Mouse (Mus musculus) c-Kit-positive CD71-positive TER-119-positive erythroid progenitor cells, embryonic 14.5 days (primary cell): ENCODE data around the gene Dscam.

Source experiments
- DNase-seq: peaks from one replicate; pipeline ENCODE4 v3.0.0-alpha.2; 2013; ENCODE audit warnings: low spot score

Dscam gene

DNA sequence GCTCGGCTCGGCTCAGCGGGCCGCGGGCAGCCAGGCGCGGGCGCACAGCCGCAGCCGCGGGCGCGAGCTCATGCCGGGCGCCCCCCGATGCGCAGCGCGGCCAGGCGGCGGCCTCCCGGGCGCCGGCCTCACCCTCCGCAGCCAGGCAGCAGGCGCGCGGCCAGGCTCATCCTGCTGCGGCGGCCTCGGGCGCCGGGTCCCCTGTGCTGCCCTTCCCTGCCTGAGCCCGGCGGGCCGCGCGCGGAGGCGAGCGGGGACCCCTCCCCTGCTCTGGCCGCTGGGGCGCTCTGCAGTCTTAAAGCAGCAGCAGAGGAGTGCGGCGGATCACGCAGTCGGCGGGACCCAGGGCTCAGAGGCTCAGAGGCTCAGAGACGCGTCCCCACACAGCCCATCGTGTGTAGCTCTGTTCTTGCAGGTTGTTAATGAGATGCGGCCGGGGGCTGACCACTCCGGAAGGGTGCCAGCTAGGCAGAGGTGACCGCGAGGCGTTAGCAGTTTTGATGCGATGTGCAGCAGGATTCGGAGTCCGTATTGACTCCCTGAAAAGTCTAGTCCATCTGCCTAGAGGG lies at the start of gene Dscam:
Dscam (minus strand) TSS at position 240 of the 569 bp plus-strand sequence.
- DNase-seq: no peak

GRCm38 (mm10) chr16:97219381-97219780 lies 48.8 kb upstream of the Dscam start:
- DNase-seq: no peak

DNA sequence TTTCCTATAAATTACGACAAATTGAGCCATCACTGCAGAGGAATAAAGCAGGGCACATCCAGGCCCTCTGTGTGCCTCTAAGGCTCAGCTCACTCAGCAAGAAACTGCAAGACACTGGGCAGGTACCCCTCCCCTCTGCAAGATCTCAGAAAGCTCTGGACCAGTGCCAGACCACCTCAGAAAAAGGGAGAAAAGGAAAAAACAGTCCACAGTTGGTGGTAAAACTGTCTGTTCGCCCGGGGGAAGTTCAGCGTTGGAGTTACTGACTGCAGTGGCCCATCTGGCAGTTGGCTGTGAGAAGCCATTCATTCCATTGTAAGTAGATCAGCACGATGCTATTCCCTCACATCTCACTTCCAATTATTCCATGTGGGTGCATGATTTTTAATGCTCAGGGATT lies 39.4 kb upstream of the Dscam start:
- DNase-seq: no peak

DNA sequence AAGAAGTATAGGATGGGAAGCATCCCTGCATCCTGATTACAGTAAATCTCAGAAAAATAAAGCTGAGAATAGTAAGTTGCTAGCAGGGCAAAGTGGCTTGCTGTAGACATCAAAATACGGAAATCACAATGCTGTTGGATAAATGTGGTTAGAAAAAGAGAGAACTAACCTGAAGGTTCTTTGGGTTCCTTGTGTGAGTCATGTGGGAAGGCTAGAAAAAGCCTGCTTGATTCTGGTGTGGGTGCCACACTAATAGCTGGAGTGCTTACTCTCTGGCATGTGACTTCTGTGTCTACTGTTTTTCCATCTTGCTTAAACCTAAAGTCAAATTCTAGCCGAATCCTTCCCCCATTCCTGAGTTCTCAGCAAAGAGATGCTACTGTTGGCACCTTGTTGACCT lies 37.7 kb upstream of the Dscam start:
- DNase-seq: no peak

DNA sequence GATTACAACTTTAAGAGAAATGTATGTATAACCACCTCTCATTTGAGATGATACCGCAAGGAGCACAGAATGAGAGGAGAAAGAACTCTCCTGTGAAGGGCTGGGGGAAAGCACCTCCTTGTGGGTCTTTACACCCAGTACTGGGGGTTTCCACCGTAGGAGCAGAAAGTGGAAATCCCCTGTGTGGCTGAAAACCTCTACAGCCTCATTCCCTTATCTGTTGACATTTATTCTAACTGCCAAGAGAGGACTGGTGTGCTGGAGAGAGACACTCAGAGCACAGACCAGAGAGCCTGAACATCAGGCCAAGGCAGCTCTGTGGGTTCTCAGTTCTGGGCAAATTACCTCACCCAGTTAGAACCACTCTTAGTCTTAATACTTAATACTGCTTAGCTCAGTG lies 33.5 kb upstream of the Dscam start:
- DNase-seq: no peak

DNA sequence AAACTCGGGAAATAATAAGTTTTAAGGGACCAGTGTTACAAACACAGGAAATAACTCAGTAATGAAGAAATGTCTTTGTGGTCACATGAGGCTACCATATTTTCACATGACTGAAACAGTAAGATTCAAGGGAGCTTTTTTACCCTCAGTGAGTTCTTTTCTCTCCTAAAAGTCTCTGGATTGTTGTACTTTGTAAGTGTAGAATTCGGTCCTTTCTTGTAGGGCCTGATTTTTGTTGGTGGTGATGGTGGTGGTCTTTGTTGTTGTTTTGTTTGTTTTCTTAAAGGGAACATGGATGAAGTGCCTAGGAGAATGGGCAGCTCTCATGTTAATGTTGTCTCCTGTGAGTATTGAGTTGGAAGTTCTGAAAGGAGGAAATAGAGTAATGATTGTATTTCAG lies 33.0 kb upstream of the Dscam start:
- no peak for DNase-seq

DNA sequence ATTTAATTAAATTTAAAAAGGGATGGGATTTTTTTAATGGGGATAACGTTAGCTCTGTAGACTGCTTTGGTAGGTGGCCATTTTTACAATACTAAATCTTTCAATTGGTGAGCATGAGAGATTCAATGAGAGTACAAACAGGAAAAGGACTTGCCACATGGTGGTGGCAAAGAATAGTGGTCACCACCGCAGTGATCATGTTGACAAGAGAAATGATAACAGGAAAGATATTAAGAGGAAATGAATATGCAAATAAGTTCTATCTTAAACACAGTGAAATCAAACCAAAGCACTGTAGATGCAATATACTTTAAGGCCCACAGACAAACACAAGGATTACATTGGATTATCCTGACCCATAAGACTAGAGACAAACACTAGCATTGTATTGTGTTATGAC lies 24.1 kb upstream of the Dscam start:
- no peak for DNase-seq

DNA sequence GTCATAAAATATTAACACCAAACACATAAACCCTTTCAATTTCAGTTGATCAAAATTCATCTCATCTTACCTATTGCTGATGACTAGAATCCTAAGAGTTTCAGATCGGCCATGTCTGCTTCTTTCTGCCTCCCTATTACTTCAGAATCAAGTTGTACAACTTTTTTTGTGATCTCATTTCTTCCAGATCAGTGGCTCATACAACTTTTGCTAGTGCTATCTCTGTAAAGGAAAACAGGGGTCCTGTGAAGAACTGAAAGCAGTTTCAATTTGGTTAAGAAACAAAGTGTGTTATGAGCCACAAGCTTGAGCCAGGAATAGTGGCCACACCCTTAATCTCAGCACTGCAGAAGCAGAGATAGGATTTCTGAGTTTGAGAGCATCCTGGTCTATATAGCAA lies 23.6 kb upstream of the Dscam start:
- no peak for DNase-seq

- no peak for DNase-seq
These were observed 21.7 kb upstream of the Dscam start for GRCm38 (mm10) chr16:97192296-97192695.

DNA sequence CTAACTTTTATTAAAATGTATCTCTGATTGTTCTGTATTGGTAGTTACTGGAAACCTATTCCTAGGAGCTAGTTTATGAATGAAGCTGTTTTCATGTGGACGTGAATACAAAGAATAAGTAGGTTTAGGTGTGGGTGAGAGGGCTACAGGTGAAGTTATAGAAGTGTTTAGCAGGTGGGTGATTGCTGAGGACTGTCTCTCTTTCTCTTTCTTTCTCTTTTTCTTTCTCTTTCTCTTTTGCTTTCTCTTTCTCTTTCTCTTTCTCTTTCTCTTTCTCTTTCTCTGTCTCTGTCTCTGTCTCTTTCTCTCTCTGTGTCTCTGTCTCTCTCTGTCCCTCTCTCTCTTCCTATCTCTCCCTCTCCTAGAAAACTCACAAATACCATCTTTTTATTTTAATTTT lies 20.1 kb upstream of the Dscam start:
- no peak for DNase-seq

DNA sequence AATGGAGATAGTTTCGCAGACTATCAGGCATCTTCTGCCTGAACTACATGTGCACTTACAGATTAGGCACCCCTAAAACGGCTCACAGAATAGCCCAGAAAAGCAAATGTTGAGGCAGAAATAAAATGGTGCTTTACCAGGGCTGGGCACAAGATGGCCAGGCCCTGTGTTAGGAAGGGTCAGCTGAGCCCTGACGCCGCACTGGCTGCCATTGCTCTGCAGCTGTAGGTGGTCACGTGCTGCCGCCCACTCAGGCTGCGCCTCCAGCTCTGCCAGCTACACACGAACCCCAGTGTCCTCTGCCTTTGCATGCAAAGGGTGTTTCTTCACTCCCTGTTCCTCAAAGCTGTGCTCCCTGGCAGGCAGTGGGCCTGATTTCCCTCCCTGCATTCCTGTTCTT lies 948 bp upstream of the Dscam start:
- DNase-seq: no peak

- no peak for DNase-seq
These were observed 545 bp downstream of the Dscam start for GRCm38 (mm10) chr16:97169901-97170512.

DNA sequence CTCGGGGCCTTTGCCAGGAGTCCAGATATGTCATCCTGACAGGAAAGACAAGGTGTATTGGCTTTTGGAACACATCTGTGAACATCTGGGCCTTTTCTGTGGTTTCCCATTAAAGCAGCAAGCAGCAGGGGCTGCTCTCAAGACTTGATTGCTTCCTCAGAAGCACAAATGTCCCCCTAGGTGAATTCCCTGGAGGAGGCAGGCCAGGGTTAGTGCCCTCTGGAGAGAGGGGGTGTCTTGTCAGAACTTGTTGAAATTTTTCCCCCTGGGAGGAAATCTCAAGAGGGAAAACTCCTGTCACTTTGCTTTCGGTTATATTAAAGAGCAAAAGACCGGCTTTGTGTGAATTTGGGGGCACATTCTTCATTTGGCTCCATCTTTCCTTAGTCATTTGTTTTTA lies 1.9 kb downstream of the Dscam start:
- no peak for DNase-seq

DNA sequence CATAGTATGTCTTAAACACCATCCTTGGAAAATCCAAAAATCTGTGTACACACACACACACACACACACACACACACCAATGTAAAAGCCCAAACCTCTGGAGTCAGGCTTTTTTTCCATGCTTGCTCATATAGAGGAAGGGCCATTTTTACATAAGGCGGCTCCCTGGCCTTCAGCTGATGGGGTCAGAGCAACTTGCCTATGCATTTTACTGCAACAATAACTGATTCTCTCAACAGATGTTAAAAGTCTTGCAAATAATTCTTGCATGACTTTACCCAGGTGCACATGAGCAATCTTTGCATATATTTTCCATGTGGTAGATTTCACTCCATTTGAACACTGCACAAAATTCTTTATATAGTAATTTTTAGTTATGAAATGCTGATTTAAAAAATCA lies 2.5 kb downstream of the Dscam start:
- no peak for DNase-seq

DNA sequence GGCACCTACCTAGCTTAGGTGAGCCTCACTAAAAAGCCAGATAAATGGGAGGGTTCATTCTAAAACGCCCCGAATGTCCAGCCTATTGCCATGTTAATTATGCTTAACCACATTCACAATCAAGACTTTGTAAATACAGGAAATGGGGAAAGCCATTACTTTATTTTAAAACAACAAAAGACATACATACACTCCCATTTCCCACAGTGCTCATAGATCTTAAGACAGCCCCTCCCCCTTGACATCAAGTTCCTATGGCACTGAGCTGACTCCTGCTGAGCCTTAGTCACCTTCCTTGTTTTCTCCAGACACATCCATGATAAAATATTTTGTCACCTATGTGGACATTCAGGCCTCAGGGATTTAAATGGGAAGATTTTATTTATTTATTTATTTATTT lies 4.4 kb downstream of the Dscam start:
- no peak for DNase-seq

- no peak for DNase-seq
These were observed 5.0 kb downstream of the Dscam start for GRCm38 (mm10) chr16:97165444-97166121.

DNA sequence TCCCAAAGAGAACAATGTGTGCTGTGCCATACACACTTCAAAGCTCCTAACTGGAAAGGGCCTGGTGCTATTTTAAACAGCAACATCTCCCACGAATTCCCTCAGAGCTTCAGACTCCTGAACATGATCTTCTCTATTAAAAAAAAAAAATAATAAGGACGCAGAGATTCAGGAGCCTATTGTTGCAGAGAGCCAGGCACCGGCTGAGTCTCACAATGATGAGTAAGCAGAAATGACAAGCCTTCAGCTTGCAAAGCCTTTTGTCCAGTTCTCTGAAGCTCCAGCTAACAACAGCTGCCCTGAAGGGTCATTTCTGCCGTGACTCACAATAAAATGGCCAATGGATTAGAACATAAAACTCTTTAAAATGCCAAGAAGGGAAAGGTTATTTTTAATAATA lies 12.3 kb downstream of the Dscam start:
- DNase-seq: no peak

DNA sequence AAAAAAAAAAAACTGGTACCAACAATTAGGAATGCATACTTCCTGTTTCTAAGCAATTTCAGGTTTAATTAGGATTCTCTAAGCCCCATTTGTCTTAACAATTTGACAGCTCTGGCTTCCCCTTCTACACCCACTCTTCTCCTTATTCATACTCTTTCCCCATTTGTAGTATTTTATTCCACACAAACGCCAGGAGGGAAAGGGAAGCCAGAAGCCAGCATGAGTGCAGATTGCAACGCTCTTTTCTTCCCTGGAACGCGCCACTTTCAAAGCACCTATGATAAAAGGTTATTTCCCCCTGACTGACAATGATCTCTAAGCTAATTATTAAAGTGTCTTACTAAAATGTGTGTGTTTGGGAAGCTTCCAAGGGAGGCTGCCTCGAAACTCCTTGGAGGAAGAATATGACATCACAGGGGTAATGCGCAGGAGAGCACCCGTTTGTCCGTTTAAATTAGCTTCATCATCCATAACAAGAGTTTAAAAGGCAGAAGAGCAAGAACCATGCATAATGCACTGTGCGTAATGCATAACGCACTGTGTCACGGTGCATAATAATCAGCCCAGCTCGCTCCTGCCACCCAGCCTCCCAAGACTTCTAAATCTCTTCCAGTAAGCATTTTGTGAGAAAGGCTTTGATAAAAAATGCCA lies 25.9 kb downstream of the Dscam start:
- DNase-seq: no peak

- DNase-seq: no peak
These were observed 28.6 kb downstream of the Dscam start for GRCm38 (mm10) chr16:97141943-97142342.

- no peak for DNase-seq
These were observed 35.3 kb downstream of the Dscam start for GRCm38 (mm10) chr16:97135003-97135827.

DNA sequence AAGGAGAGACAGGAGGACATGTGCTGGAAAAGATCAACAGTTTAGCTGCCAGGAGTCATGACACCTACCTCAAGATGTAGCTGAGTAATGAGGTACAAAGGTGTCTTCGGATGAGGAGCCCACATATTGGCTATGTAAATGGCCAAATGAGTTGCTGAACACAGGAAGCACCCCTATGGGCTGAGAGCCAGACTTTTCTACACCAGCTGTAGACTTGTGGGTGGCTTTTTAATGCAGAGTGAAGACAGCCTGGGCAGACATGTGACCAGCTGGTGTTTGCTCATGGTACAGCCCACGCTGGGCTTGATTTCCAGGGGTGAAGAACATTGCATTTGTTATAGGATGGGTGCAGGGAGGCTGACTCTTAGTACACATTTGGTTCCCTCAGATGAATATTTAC lies 43.3 kb downstream of the Dscam start:
- no peak for DNase-seq

- no peak for DNase-seq
These were observed 60.5 kb downstream of the Dscam start for GRCm38 (mm10) chr16:97110028-97110427.
